Mouse (Mus musculus) heart, adult 9 months (tissue): ENCODE measurements around the gene Apoc4.
A peak's percentile ranks its signal among the peaks of the same experiment; 100 is the strongest.
"Not testable (repeated sequence)": the region's sequence is repeated elsewhere in the genome, so short reads cannot be mapped to it uniquely, and the experiment has no call there.

Experiments
- DNase-seq, 2 experiments: peaks; one replicate each; pipeline ENCODE4 v3.0.0; 2022; ENCODE audit warnings: low spot score in 2 of 2

Gene Apoc4

GRCm38 (mm10) chr7:19698907-19699826, 17.9 kb upstream of the Apoc4 start, which contains the start of gene Apoe:
Gene Apoe, minus strand, starts transcription at chr7:19699188.
- DNase-seq, result peak; percentile 81 to 85

DNA sequence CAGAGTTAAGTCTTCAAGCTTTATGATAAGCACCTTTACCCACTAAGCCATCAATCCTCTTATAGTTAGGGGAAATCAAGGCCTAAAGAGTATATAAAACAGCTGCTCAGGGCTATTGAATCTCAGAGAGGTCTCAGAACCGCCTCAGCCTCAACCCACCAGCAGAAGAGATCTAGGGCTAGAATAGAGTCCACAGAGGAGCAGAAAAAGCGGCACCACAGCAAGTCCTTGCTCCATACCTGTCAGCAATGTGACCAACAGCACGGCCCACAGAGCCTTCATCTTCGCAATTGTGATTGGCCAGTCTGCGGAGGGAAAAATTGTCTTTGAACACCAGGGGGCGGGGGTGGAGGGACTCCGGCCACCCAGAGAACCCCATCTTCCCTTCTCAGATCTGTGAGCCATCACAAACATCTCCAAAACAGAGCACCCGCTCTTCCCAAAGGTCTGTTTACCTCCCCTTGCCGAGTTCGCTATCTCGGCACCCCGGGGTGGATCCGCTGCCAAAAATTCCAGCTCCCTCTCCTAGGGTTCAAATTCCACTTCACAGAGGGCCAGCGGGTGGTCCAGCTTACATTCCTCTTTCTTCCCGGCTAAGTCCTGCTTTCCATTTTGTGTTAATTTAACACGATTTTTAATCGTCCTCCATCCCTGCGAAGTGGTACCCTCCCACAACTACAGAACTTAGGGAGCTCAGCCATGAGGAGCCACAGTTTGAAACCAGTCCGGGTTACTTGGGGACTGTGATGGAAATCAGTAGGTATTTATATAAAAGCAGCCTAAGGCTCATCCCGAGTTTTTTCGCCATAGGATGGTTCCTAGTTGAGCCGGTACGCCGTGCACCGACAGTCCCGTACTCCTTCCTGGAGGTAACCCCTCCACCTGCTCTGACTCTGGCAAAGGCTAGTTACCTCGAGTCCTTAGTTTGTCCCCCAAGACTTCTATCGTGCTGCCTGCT, 16.9 kb upstream of the Apoc4 start:
- no peak for DNase-seq

GRCm38 (mm10) chr7:19696336-19696873, 15.1 kb upstream of the Apoc4 start:
- DNase-seq, result no peak

- DNase-seq, result no peak
Measured at GRCm38 (mm10) chr7:19695881-19696280, 14.6 kb upstream of the Apoc4 start.

DNA sequence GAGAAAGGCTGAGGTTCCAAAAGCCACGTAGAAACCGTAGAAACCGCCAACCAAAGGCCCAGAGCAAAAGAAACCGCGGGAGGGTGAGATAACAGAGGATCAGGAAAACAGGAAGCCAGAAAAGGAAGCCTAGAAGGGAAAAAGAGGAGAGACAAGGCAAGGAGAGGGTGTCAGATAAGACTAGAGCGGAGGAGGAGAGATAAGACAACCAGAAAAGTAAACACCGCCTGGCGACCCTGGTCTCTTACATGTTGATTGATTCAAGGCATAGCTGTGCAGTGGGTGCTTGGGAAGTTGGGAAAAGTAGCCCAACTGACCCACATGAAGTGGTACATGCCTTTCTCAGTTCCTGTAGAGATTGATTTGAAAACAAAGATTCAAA, 13.9 kb upstream of the Apoc4 start:
- DNase-seq, result no peak

- no peak for DNase-seq
Measured at GRCm38 (mm10) chr7:19694336-19695212, 13.3 kb upstream of the Apoc4 start.

- peak; percentile 67 to 79 for DNase-seq
Measured at GRCm38 (mm10) chr7:19693421-19693820, 12.1 kb upstream of the Apoc4 start.

DNA sequence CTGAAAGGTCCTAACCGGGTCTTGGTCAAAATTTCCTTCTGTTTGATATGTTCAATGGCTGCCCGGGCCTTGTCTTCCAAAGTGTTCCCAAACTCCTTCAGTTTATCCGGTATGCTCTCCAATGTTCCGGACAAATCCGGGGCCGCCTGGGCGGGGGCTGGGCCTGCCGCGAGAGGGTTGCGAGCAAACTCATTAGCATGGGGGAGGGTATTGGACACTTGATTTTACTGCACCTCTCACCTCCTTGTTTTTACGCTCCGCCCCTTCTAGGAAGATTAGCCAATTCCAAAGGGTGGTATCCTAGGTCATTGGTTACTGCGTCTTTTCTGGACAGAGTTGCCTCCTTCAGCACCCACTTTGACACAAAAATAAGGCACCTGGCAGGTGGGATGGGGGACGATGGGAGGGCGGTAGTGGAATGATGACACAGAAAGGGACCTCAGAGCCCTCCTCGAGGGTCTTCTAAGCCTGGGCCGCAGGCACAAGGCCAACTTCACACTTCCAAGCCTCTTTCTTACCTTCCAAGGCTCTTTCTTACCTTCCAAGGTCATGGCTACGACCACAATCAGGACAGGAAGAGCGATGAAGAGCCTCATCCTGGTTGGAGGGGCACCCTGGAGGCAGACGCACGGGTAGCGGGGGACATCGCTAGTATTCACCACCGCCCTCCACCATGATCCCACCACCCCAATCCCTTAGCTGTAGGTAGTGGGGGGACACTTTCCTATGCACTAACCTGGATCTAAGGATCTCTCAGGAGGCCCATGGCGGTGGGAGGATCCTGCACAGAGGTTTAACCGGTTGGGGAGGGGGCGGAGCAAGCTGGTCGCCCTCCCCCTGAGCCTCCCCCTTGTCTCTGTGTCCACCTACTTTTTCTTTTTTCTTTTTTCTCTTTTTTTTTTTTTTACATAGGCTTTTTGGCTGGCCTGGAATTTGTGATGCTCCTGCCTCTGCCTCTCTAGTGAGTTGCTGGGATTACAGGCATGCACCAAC, 10.9 kb upstream of the Apoc4 start, which contains the start of gene Apoc1:
Apoc1 (minus strand) TSS at position 788 of the 993 bp plus-strand sequence.
- DNase-seq, result no peak

DNA sequence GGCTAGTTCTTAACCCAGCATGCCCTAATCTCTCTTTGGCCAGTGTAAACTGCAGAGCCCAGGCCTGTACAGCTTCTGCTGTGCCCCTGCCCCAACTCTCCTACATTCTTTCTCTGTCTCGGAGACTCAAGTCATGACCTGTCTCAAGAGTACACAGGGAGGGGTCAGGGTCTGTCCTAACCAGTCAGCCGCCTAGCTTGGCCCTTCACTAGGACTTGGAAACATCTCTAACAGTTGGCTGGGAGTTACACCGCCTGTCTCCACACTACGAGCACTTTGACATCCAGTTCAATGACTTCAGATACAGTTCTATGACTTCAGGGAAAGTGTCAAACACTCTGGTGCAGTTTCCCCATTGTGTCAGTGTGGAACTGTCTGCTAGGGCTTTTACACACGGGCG, 10.2 kb upstream of the Apoc4 start:
- DNase-seq, result no peak

DNA sequence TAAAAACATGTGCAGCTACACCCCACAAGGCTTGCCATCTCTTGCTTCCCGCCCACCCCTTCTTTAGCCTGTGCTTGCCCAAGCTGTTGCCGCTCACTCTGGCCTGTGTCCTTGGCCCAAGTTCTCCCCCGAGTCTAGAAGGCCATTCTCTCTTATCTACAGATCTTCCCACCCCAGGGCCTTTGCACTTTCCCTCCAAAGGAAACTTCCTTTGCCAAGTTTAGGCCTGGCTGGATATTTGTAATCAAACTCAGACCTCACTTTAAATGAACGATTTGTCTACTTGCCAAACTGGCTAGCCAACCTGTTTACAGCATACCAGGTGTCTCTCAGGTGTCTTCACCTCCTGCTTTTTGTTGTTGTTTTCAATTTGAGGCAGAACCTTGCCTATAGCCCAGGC, 9.6 kb upstream of the Apoc4 start:
- no peak for DNase-seq

GRCm38 (mm10) chr7:19688611-19689010, 7.3 kb upstream of the Apoc4 start:
- no peak for DNase-seq

DNA sequence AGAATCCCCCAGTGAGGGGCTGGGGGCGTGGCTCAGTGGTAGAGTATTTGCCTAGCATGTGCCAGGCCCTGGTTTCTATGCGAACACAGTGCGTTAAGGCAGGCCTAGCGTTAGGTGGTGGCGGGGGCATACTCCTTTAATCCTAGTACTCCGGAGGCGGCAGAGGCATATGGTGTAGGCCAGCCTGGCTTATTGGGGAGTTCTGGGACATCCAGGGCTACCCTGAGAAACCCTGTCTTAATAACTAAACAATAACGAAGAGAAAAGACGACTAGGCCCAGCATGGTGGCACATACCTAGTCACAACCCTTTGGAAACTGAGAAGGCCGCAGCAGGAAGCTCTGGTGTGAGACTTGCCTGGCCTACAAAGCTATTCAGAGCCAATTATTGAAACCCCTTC, 6.8 kb upstream of the Apoc4 start:
- DNase-seq, result no peak

GRCm38 (mm10) chr7:19686927-19687583, 5.8 kb upstream of the Apoc4 start:
- not testable (repeated sequence) for DNase-seq

GRCm38 (mm10) chr7:19686521-19686920, 5.2 kb upstream of the Apoc4 start:
- no peak for DNase-seq

DNA sequence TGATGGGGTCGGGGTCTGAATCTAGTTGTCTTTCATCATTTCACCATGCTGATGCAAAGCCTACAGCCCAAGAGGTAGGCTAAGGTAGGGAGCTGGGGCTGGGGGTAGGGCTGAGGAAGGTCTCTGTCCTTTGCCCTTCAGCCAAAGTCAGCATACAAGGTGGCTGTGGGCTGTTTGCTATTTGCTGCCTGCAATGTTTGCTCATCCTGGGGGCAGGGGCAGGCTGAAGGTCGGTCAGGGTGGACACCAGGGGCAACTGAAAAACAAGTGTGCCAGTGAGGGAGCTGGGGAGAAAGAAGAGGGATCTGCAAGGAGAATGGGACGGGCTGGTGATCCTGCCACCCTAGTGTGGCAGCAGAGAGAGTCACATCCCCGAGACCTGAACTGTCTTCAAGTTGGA, 4.1 kb upstream of the Apoc4 start:
- DNase-seq, result no peak

DNA sequence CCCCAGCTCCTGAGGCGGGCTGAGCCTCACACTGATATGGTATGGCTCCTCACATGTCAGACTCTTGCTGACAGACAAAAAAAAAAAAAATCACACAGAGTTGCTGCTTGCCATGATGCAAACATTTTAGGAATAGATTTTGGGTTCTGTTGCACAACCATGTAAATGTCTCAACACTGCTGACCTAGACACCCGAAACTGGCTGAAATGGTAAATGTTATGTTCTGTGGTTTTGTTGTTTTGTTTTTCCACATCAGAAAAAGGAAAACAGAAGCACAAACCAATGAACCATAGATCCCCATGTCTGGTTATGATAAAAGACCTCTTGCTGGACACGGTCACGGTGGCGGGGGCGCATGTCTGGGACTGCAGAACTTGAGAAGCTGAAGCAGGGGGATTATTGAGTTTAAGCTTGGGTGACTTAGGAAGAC, 2.5 kb upstream of the Apoc4 start:
- DNase-seq, result no peak

DNA sequence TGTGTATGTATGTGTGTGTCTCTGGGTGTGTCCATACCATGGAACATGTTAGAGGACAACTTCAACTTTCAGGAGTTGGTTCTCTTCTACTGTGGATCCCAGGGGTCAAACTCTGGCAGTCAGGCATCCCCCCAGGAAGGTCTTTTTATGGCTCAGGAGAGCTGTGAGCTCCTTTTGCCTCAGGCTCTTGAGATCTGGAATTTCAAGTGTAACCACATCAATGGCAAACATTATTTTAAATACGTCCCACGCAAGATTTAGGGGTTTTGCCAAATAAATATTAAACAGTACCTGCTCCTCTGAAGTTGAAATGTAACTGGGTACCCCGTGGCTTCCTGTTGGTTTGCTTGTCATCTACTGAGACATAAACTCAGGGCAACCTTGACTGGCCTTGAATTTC, 1.7 kb upstream of the Apoc4 start:
- no peak for DNase-seq

GRCm38 (mm10) chr7:19680702-19681101, 577 bp downstream of the Apoc4 start:
- DNase-seq, result no peak

DNA sequence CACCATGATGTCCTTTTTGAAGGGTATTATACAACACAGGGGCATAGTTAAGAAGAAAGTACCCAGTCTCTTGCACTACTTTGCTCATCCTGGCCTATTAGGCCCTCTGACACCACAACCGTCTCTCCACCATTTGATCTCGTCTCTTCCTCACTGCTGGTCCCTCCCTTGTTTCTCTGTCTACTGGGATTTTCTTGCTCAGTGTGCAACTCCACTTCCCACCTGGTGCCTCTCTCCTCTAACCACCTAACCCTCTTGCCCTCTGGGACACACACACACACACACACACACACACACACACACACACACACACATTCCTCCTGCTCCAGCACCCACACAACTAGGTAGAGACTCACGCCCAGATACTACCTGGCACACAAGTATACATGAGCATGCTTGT, 2.4 kb downstream of the Apoc4 start:
- no peak for DNase-seq
